Mouse (Mus musculus): ENCODE data around the gene Armc2.

The Armc2 gene

DNA sequence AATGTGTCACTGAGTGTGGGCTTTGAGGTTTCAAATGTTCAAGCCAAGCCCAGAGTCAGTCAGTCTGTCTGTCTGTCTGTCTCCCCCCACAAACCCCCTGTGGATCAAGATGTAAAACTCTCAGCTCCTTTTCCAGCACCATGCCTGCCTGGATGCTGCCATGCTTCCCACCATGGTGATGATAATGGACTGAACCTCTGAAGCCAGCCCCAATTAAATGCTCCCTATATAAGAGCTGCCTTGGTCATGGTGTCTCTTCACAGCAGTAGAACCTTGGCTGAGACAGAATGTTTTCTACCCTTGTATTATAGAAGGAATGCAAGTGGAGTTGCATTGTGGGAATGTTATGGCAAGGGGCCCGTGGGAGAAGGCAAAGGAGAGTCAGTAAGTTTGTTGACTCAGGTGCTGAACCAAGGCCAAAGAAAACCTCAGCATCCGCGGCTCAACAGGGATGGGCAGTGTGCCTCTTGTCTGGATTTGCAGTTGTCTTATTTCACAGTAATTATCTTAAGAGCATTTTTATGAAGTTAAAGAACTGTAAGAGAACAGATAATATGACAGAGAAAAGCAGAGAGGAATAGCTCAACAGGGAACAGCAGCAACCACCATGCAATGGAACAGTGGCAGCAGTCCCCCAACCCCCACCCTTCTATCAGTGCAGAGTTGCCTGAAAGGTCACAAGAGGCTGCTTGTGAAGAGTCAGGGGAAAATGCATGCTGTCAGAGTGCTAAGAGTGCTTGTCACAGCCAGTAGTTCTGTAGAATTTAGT lies 152.0 kb downstream of the Armc2 start:
- no peak for DNase-seq (ENCODE audit: low spot score in 2 of 2)
